Mouse (Mus musculus): ENCODE results near the gene Trim80. TPM values are rescaled to one million over a fixed set of nuclear protein-coding genes. Genes with fewer than 3 reads are reported as not detected.
"Not testable (repeated sequence)": the region's sequence is repeated elsewhere in the genome, so short reads cannot be mapped to it uniquely, and the experiment has no call there.

Gene Trim80
- total RNA-seq, 1 experiment from 2014 or later = not detected

DNA sequence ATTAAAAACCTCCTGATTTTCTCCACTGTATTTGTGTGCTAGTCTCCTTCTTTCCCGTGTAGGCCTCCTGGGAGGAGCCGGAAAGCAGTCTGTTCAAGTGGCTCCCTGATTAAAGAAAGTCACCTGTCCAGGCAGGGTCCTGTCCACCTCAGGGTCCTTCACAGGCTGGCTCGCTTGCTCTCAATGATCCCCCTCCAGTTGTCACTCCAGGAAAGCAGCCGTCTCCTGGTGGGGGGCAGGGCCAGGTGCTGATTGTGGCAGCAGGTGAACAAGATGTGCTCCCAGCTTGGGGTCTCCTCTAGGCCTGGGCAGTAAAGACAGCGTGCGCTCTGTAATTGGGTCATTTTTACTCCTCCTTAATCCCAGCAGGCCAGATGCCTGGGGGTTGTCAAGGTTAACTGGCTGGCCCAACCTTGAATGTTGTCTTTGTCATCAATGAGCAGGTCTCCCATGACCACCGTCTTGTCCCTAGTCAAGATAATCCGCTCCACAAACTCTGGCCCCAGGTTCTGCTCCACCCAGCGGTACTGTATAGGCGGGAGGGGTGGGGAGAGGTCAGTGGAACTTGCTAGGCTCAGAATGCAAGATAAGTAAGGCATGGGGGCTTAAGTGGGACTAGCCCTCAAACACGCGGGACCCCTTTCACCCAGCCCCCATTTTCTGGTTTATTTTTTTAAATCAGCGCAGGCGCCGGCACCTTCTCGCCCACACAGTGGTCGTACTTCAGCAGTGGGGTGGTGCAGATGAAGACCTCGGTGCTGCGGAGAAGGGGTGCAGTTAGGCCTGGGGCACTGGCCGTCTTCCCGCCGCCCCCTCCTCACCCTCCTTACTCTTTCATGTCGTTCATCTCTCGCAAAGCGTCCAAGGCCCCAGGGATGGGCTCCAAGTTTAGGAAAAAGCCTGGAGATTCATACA lies 50.4 kb downstream of the Trim80 start:
- ATAC-seq (replicated peaks; ENCODE audit: low read depth, poor library complexity, severe bottlenecking) = no peak

- ATAC-seq (replicated peaks; ENCODE audit: low read depth, poor library complexity, severe bottlenecking) = peak; percentile 94
These were observed 51.2 kb downstream of the Trim80 start, which contains the start of gene Nt5c for GRCm38 (mm10) chr11:115491356-115492083. Gene Nt5c (minus strand): TSS chr11:115491862.

DNA sequence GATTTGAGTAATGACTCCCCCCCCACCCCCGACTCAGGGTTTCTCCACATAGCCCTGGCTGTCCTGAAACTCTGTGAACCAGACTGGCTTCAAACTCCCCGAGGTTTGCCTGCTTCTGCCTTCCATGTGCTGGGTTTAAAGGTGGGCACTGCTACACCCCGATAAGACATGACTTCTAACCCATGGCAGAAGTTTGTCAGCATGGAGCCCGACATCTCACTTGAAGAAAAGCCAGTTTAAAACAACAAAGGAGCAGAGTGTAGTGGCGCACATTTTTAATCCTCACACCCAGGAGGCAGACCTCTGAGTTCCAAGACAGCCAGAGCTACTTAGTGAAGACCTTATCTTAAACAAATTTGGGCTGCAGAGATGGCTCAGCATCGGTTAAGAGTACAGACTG lies 52.0 kb downstream of the Trim80 start:
- ATAC-seq (replicated peaks; ENCODE audit: low read depth, poor library complexity, severe bottlenecking) = no peak

DNA sequence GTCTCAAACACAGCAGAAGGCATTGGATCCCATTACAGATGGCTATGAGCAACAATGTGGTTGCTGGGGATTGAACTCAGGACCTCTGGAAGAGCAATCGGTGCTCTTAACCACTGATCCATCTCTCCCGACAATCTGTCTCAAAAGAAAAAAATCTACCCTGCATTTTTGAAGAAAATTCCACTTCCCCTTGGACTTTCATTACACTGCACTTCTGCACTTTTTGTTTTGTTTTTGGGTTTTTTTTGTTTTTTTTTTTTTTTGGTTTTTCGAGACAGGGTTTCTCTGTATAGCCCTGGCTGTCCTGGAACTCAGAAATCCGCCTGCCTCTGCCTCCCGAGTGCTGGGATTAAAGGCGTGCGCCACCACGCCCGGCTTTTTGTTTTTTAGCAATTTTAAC lies 56.2 kb downstream of the Trim80 start:
- ATAC-seq (replicated peaks; ENCODE audit: low read depth, poor library complexity, severe bottlenecking) = not testable (repeated sequence)

Other genes starting within 250 kb of the Trim80 start
- not detected in 2 replicates for gene Grin2c, start 173.3 kb upstream of the Trim80 start, total RNA-seq (2017)
- 21.5 and 29.1 TPM in 2 replicates for gene Fdxr, start 163.5 kb upstream of the Trim80 start, total RNA-seq (2017)
- 0.73 and 1.6 TPM in 2 replicates for gene Fads6, start 142.9 kb upstream of the Trim80 start, total RNA-seq (2017)
- not detected in 2 replicates for gene Otop2, start 133.4 kb upstream of the Trim80 start, total RNA-seq (2017)
- gene Ush1g, start 118.5 kb upstream of the Trim80 start, total RNA-seq (2017) = not detected in 2 replicates
- gene Otop3, start 105.8 kb upstream of the Trim80 start, total RNA-seq (2017) = not detected in 2 replicates
- gene Hid1, start 72.8 kb upstream of the Trim80 start, total RNA-seq (2017) = 1.9 TPM in 1 of 2 replicates, not detected in the other
- 0.18 TPM in 1 of 2 replicates, not detected in the other for gene Cdr2l, start 58.6 kb upstream of the Trim80 start, total RNA-seq (2017)
- 67.7 and 94.1 TPM in 2 replicates for gene Mrpl58, start 36.8 kb upstream of the Trim80 start, total RNA-seq (2017)
- gene Atp5h, start 20.6 kb upstream of the Trim80 start, total RNA-seq (2017) = 531 and 684 TPM in 2 replicates
- 12.3 and 15.4 TPM in 2 replicates for gene Kctd2, start 20.4 kb upstream of the Trim80 start, total RNA-seq (2017)
- gene Slc16a5, start 21.9 kb downstream of the Trim80 start, total RNA-seq (2017) = not detected in 2 replicates
- gene Armc7, start 35.1 kb downstream of the Trim80 start, total RNA-seq (2017) = 4.2 and 6.5 TPM in 2 replicates
- gene Nt5c, start 51.3 kb downstream of the Trim80 start, total RNA-seq (2017) = 92.2 and 98.6 TPM in 2 replicates
- gene Jpt1, start 73.8 kb downstream of the Trim80 start, total RNA-seq (2017) = 152 and 171 TPM in 2 replicates
- gene Sumo2, start 95.7 kb downstream of the Trim80 start, total RNA-seq (2017) = 592 and 605 TPM in 2 replicates
- gene Nup85, start 123.9 kb downstream of the Trim80 start, total RNA-seq (2017) = 147 and 175 TPM in 2 replicates
- 31.7 and 39.0 TPM in 2 replicates for gene Mrps7, start 163.4 kb downstream of the Trim80 start, total RNA-seq (2017)
- gene Gga3, start 163.5 kb downstream of the Trim80 start, total RNA-seq (2017) = 21.3 and 38.2 TPM in 2 replicates
- gene Mif4gd, start 172.4 kb downstream of the Trim80 start, total RNA-seq (2017) = 20.3 and 26.9 TPM in 2 replicates
- gene Slc25a19, start 187.8 kb downstream of the Trim80 start, total RNA-seq (2017) = 22.3 and 28.1 TPM in 2 replicates